Mouse (Mus musculus) embryonic facial prominence, embryonic 15.5 days (tissue): ENCODE data around the gene Arhgdia. TPM values are rescaled to one million over a fixed set of nuclear protein-coding genes. Genes with fewer than 3 reads are reported as not detected.

ENCODE experiments used
- ATAC-seq: fragments of 200-750 bp; cut with Nextera tagmentation; 2 replicates; pipeline ENCODE4 v1.8.0; 2017; ENCODE audit warnings: low read depth, moderate TSS enrichment; ENCODE audit not compliant: insufficient number of reproducible peaks, low FRiP score, low TSS enrichment
- H3K27ac ChIP-seq: fragments of 300-500 bp; sonication (generic); replicated peaks from 2 replicates; pipeline ENCODE4 v1.5.1; 2015; ENCODE audit warnings: mild to moderate bottlenecking, inconsistent platforms
- H3K27me3 ChIP-seq: fragments of 300-500 bp; sonication (generic); 2 replicates; pipeline ENCODE4 v1.6.1; 2015; ENCODE audit warnings: inconsistent platforms
- H3K36me3 ChIP-seq: fragments of 300-500 bp; sonication (generic); 2 replicates; pipeline ENCODE4 v1.6.1; 2015; ENCODE audit warnings: mild to moderate bottlenecking, inconsistent platforms
- H3K4me1 ChIP-seq: fragments of 300-500 bp; sonication (generic); 2 replicates; pipeline ENCODE4 v1.6.1; 2015; ENCODE audit warnings: inconsistent platforms
- H3K4me2 ChIP-seq: fragments of 300-500 bp; sonication (generic); replicated peaks from 2 replicates; pipeline ENCODE4 v1.6.1; 2015; ENCODE audit warnings: mild to moderate bottlenecking, inconsistent platforms
- H3K4me3 ChIP-seq: fragments of 300-500 bp; sonication (generic); replicated peaks from 2 replicates; pipeline ENCODE4 v1.5.1; 2015; ENCODE audit warnings: mild to moderate bottlenecking, inconsistent platforms
- H3K9ac ChIP-seq: fragments of 300-500 bp; sonication (generic); 2 replicates; pipeline ENCODE4 v1.6.1; 2015; ENCODE audit warnings: inconsistent platforms
- H3K9me3 ChIP-seq: fragments of 300-500 bp; sonication (generic); replicated peaks from 2 replicates; pipeline ENCODE4 v1.6.1; 2016; ENCODE audit warnings: inconsistent platforms
- WGBS: fragments of 180-500 bp; shearing (Covaris S2); methylation state at CpG from one replicate; pipeline ENCODE4 v1.1.7; 2015; 5-methylcytosine and 5-hydroxymethylcytosine counted together
- microRNA-seq: library from miRNA; unstranded; fragments of <30 nt; microRNA quantifications from one replicate; pipeline ENCODE4, GENCODE M21; 2016; ENCODE audit warnings: borderline number of aligned reads
- polyA plus RNA-seq: library from polyadenylated mRNA; unstranded; fragments of >200 nt; fragmentation: Nextera tagmentation; extraction: Ambion mirVana; gene quantifications from 2 replicates; pipeline ENCODE4 v1.2.1, GENCODE M21; 2015

The Arhgdia gene
- polyA plus RNA-seq, 1 experiment from 2014 or later = 593 TPM

DNA sequence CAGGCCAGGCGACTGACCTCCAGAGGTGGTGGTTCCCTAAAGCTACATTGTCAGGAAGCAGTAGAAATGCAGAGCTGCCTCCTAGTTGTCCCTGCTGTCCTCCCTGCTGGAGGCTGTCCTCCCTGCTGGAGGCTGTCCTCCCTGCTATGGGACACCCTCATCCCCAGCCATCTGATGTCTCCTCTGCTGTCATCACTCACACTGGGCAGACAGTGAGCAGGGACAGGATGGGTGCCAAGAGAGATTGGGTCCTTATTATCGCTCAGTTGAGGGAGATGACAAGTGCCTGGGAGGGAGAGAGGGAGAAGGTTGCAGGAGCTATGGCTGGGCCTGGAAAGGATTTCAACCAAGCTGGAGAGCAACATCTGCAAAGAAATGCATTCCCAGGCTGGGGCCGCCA, 46.3 kb downstream of the Arhgdia start:
- no peak for ATAC-seq
- peaks cover 30% of the 10 kb centered on the region for H3K4me1 ChIP-seq
- peaks cover 38% of the 10 kb centered on the region for H3K27me3 ChIP-seq
- 70% methylated on average over 3 of the region's 3 CpGs for WGBS
- H3K4me2 ChIP-seq = no peak overlapping the region
- no peak overlapping the region for H3K27ac ChIP-seq
- no peaks in the 10 kb centered on the region for H3K9me3 ChIP-seq
- no peak overlapping the region for H3K9ac ChIP-seq
- H3K4me3 ChIP-seq = no peak overlapping the region
- no peaks in the 10 kb centered on the region for H3K36me3 ChIP-seq

DNA sequence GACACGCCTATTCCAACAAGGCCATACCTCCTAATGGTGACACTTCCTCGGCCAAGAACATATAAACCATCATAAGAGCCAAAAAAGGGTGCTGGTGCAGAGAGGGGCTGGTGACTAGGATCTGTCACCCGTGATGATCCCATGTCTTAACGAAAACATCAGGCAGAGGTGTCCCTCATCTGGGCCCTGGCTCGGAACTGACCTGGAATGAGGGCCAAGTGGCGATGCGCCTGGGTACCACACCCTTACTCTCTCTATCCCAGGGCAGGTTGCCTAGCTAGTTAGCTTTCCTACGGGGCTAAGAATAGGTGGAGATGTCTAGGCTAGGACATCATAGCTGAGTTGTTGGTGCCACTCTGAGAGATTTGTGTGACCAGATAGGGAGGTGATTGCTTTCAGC, 47.3 kb downstream of the Arhgdia start:
- Histone ChIP-seq H3K4me3 (no peak overlapping the region), H3K4me2 (no peak overlapping the region), H3K9ac (no peak overlapping the region), H3K27ac (no peak overlapping the region), H3K27me3 (peaks cover 49% of the 10 kb centered on the region), H3K4me1 (peaks cover 20% of the 10 kb centered on the region), H3K9me3 (no peaks in the 10 kb centered on the region), H3K36me3 (no peaks in the 10 kb centered on the region)
- 83% methylated on average over 8 of the region's 8 CpGs for WGBS
- no peak for ATAC-seq

DNA sequence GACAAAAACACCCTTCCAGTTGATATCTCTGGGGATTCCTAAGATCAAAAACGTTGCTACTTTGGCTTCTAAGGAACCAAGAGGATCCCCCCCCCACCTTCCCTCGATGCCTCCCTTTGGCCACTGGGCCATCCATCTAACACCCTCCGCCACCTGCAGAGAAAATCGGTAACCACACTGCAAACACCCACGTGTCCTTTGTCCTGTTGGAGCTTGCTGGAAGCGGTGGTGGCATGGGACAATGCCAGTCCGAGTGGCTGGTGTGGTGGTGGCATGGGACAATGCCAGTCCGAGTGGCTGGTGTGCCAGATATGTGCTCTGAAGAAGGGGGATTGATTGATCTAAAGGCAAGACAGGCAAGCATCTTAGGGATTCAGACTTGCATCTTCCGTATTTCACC, 49.8 kb downstream of the Arhgdia start:
- no peak for ATAC-seq
- H3K4me2 ChIP-seq = no peak overlapping the region

DNA sequence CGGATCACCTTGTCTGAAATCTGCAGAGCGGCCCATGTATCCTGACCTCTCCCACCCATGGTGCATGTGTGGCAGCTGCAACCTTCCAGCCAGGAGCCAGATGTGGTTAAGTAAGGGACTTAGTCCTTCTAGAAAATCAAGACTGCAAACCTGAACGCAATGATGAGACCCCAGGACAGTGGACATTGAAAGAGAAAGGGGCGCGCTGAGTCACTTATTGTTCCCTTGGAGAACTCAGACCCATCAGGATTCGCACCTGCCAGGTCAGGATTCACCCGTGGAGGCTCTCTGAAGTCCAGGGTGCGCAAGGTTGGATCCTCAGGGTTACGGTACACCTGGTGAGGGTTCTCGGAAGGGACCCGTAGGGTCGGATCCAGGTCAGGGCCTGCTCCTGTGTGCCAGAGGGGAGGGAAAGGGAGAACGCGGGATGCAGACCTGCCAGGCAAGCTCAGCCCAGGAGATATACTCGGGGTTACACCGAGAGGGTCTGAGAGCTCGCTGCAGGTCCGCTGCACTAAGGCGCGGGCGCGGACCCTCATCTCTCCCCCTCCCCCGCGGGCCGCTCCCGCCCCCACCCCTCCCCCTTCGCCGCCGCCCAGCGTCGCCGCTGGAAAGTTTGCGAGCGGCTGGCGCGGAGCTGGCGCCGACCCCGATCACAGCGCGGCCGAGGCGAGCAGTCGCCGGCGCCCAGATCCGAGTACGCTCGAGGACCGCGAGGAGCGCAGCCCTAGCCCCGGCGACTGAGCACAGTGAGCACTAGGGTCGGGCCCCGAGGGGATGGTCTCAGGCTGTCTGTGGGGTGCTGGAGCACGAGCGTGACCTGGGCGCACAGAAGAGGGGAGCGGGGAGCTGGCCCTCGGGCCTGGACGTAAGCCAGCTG, 51.1 kb downstream of the Arhgdia start, which contains the start of gene Gcgr:
Gene Gcgr (plus strand): TSS at position 615 of the 880 bp plus-strand sequence.
- peaks cover 11% of the 10 kb centered on the region for H3K4me1 ChIP-seq
- WGBS = 7% methylated on average over 55 of the region's 62 CpGs
- peak; percentile 53; the same call in 1 of the 2 replicates for ATAC-seq
- peaks cover 66% of the 10 kb centered on the region for H3K27me3 ChIP-seq
- H3K9ac ChIP-seq = peak within 1 kb of the TSS; percentile 28; the same call in 1 of the 2 replicates
- H3K36me3 ChIP-seq = no peaks in the 10 kb centered on the region
- H3K9me3 ChIP-seq = no peaks in the 10 kb centered on the region
- peak within 1 kb of the TSS; percentile 84 for H3K4me2 ChIP-seq
- no peak within 1 kb of the TSS for H3K27ac ChIP-seq
- H3K4me3 ChIP-seq = peak within 1 kb of the TSS; percentile 46

More for the DNA sequence above, 49.8 kb downstream of the Arhgdia start:
- whole genome bisulfite sequencing = 32% methylated on average over 9 of the region's 9 CpGs
- Histone ChIP-seq H3K4me1 (peaks cover 11% of the 10 kb centered on the region), H3K27me3 (peaks cover 66% of the 10 kb centered on the region), H3K27ac (no peak overlapping the region), H3K9me3 (no peaks in the 10 kb centered on the region), H3K4me3 (no peak overlapping the region), H3K36me3 (no peaks in the 10 kb centered on the region), H3K9ac (no peak overlapping the region)

DNA sequence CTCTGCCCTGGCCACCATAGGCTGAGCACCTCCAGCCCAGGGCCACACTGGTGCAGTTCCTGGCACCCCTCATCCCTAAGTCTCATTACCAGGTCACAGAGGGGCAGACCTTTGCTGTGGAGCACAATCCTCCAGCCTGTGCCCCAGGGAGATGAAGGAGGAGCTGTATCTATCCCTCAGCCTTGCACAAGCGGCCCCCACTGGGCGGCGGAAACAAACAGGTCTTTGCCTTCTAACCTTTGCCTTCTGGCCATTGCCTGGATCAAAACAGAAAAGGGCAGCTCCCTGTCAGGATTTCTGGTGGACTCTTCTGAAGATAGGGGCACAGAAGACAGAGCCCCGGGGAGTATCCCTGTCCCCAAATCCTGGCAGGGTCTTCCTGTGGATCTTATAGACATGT, 52.5 kb downstream of the Arhgdia start:
- no peak overlapping the region for H3K4me2 ChIP-seq
- no peak for ATAC-seq
- H3K27ac ChIP-seq = no peak overlapping the region
- H3K27me3 ChIP-seq = peaks cover 64% of the 10 kb centered on the region
- no peaks in the 10 kb centered on the region for H3K9me3 ChIP-seq
- H3K36me3 ChIP-seq = no peaks in the 10 kb centered on the region
- WGBS = 41% methylated on average over 4 of the region's 4 CpGs
- H3K9ac ChIP-seq = no peak overlapping the region
- peaks cover 11% of the 10 kb centered on the region for H3K4me1 ChIP-seq
- H3K4me3 ChIP-seq = no peak overlapping the region

Small RNA genes lying within 50 kb of the gene (microRNA-seq; reads per million reads assigned to microRNA genes)
- gene Mir6936 = 0.86 reads per million

Other genes with a start within 250 kb of the Arhgdia start
- 2,143 and 2,279 TPM in 2 replicates for gene Actg1, start 233.1 kb downstream of the Arhgdia start, polyA plus RNA-seq
- gene Fscn2, start 220.1 kb downstream of the Arhgdia start, polyA plus RNA-seq = 0.98 and 1.1 TPM in 2 replicates
- 35.8 and 39.8 TPM in 2 replicates for gene Faap100, start 202.9 kb downstream of the Arhgdia start, polyA plus RNA-seq
- 34.1 and 36.3 TPM in 2 replicates for gene Nploc4, start 143.9 kb downstream of the Arhgdia start, polyA plus RNA-seq
- 1.9 and 2.1 TPM in 2 replicates for gene Tspan10, start 139.0 kb downstream of the Arhgdia start, polyA plus RNA-seq
- 0.26 and 0.31 TPM in 2 replicates for gene Pde6g, start 128.1 kb downstream of the Arhgdia start, polyA plus RNA-seq
- 14.0 and 15.5 TPM in 2 replicates for gene Oxld1, start 123.6 kb downstream of the Arhgdia start, polyA plus RNA-seq
- gene Ccdc137, start 123.5 kb downstream of the Arhgdia start, polyA plus RNA-seq = 32.4 and 38.5 TPM in 2 replicates
- 57.1 and 57.8 TPM in 2 replicates for gene Arl16, start 114.0 kb downstream of the Arhgdia start, polyA plus RNA-seq
- 118 and 126 TPM in 2 replicates for gene Mrpl12, start 97.0 kb downstream of the Arhgdia start, polyA plus RNA-seq
- gene Slc25a10, start 89.8 kb downstream of the Arhgdia start, polyA plus RNA-seq = 47.3 and 53.6 TPM in 2 replicates
- gene Gcgr, start 50.9 kb downstream of the Arhgdia start, polyA plus RNA-seq = 0.60 TPM in 2 replicates
- 235 and 237 TPM in 2 replicates for gene Mcrip1, start 31.9 kb downstream of the Arhgdia start, polyA plus RNA-seq
- gene Ppp1r27, start 30.5 kb downstream of the Arhgdia start, polyA plus RNA-seq = 1.8 and 2.3 TPM in 2 replicates
- 831 and 838 TPM in 2 replicates for gene P4hb, start 8.4 kb downstream of the Arhgdia start, polyA plus RNA-seq
- 420 and 426 TPM in 2 replicates for gene Alyref, start 16.7 kb upstream of the Arhgdia start, polyA plus RNA-seq
- gene Anapc11, start 16.8 kb upstream of the Arhgdia start, polyA plus RNA-seq = 219 and 224 TPM in 2 replicates
- 1.8 and 1.9 TPM in 2 replicates for gene Npb, start 26.9 kb upstream of the Arhgdia start, polyA plus RNA-seq
- gene Pcyt2, start 36.3 kb upstream of the Arhgdia start, polyA plus RNA-seq = 141 TPM in 2 replicates
- gene Sirt7, start 43.6 kb upstream of the Arhgdia start, polyA plus RNA-seq = 34.7 and 35.0 TPM in 2 replicates
- 36.4 and 38.7 TPM in 2 replicates for gene Mafg, start 52.0 kb upstream of the Arhgdia start, polyA plus RNA-seq
- 53.8 and 54.5 TPM in 2 replicates for gene Pycr1, start 62.1 kb upstream of the Arhgdia start, polyA plus RNA-seq
- 1.0 and 1.6 TPM in 2 replicates for gene Myadml2, start 66.5 kb upstream of the Arhgdia start, polyA plus RNA-seq
- 6.2 and 7.4 TPM in 2 replicates for gene Notum, start 79.6 kb upstream of the Arhgdia start, polyA plus RNA-seq
- 114 and 120 TPM in 2 replicates for gene Aspscr1, start 91.3 kb upstream of the Arhgdia start, polyA plus RNA-seq
- 145 and 157 TPM in 2 replicates for gene Cenpx, start 132.1 kb upstream of the Arhgdia start, polyA plus RNA-seq
- 69.7 and 82.2 TPM in 2 replicates for gene Lrrc45, start 132.3 kb upstream of the Arhgdia start, polyA plus RNA-seq
- gene Rac3, start 139.8 kb upstream of the Arhgdia start, polyA plus RNA-seq = 64.5 and 75.4 TPM in 2 replicates
- 35.9 and 36.6 TPM in 2 replicates for gene Dcxr, start 145.7 kb upstream of the Arhgdia start, polyA plus RNA-seq
- 193 and 315 TPM in 2 replicates for gene Cbr2, start 150.5 kb upstream of the Arhgdia start, polyA plus RNA-seq
- gene Hmga1b, start 181.2 kb upstream of the Arhgdia start, polyA plus RNA-seq = 3.8 and 5.9 TPM in 2 replicates
- 56.0 and 62.0 TPM in 2 replicates for gene Rfng, start 202.6 kb upstream of the Arhgdia start, polyA plus RNA-seq
- 205 and 214 TPM in 2 replicates for gene Gps1, start 202.6 kb upstream of the Arhgdia start, polyA plus RNA-seq
- 61.4 and 64.4 TPM in 2 replicates for gene Dus1l, start 214.8 kb upstream of the Arhgdia start, polyA plus RNA-seq
- gene Fasn, start 242.9 kb upstream of the Arhgdia start, polyA plus RNA-seq = 46.2 and 48.8 TPM in 2 replicates